Comparison of ENCODE assay signal across 9 mouse cellular contexts in genomic region chr10:24886008-24886407, GRCm38 (mm10). TPM values are rescaled to one million over a fixed set of nuclear protein-coding genes. Genes with fewer than 3 reads are reported as not detected.
DNase-seq lines count a peak whose midpoint lies in the region; ATAC-seq lines count a peak whose summit lies in the region.
"Had no signal": no experiment of that assay in that cellular context is flagged by ENCODE, and none has a peak within 500 bp of the region (broad histone marks: within the 10 kb centered on the region; RNA-seq: fewer than 3 reads in every experiment).

No protein-coding gene starts in this region.

- H3K4me1 ChIP-seq in neural tube, embryonic 12.5 days: no peaks in the 10 kb centered on the region
- no peaks in the 10 kb centered on the region for H3K4me1 ChIP-seq in neural tube, embryonic 15.5 days
- H3K4me1 ChIP-seq: hindbrain, embryonic 15.5 days had no signal

- H3K27ac ChIP-seq in neural tube, embryonic 12.5 days: no peak overlapping the region
- no peak overlapping the region for H3K27ac ChIP-seq in neural tube, embryonic 15.5 days (replicated peaks)
- H3K27ac ChIP-seq: hindbrain, embryonic 15.5 days had no signal

- DNase-seq in frontal cortex, postnatal 25 days (ENCODE audit: low spot score in 2 of 2): no peak
- DNase-seq in embryo, embryonic 11.5 days (ENCODE audit: low read depth, low spot score): peak; percentile 7
- DNase-seq in naive thymus-derived CD4-positive, alpha-beta T cell, adult 2 months (ENCODE audit: low read depth): peak; percentile 13
- no peak for DNase-seq in cerebellum, adult 9-10 months
- DNase-seq in yolk sac, embryonic 10.5 days (ENCODE audit: low spot score): no peak

- H3K9ac ChIP-seq in neural tube, embryonic 12.5 days: no peak overlapping the region
- H3K9ac ChIP-seq in neural tube, embryonic 15.5 days (replicated peaks): no peak overlapping the region
- H3K9ac ChIP-seq: hindbrain, embryonic 15.5 days had no signal

- WGBS in neural tube, embryonic 12.5 days: 87% methylated on average over 9 of the region's 9 CpGs
- 84% methylated on average over 9 of the region's 9 CpGs for WGBS in neural tube, embryonic 15.5 days

- no peak overlapping the region for H3K4me3 ChIP-seq in neural tube, embryonic 12.5 days
- no peak overlapping the region for H3K4me3 ChIP-seq in neural tube, embryonic 15.5 days (replicated peaks)
- H3K4me3 ChIP-seq: hindbrain, embryonic 15.5 days had no signal

- H3K9me3 ChIP-seq in neural tube, embryonic 12.5 days: no peaks in the 10 kb centered on the region
- no peaks in the 10 kb centered on the region for H3K9me3 ChIP-seq in neural tube, embryonic 15.5 days (replicated peaks)
- H3K9me3 ChIP-seq: hindbrain, embryonic 15.5 days had no signal

- H3K4me2 ChIP-seq in neural tube, embryonic 12.5 days (replicated peaks): no peak overlapping the region
- no peak overlapping the region for H3K4me2 ChIP-seq in neural tube, embryonic 15.5 days
- H3K4me2 ChIP-seq: hindbrain, embryonic 15.5 days had no signal

- no peaks in the 10 kb centered on the region for H3K27me3 ChIP-seq in neural tube, embryonic 12.5 days (replicated peaks)
- no peaks in the 10 kb centered on the region for H3K27me3 ChIP-seq in neural tube, embryonic 15.5 days (replicated peaks)
- H3K27me3 ChIP-seq: hindbrain, embryonic 15.5 days had no signal

- ATAC-seq in frontal cortex, adult (ENCODE audit: low TSS enrichment): peak; percentile 74
- ATAC-seq in neural tube, embryonic 12.5 days (ENCODE audit: low FRiP score, low read depth): 0 out of 2 replicates have a peak, but pooled peaks have one; percentile 56
- no peak for ATAC-seq in neural tube, embryonic 15.5 days (ENCODE audit: low FRiP score)

- peaks cover 74% of the 10 kb centered on the region for H3K36me3 ChIP-seq in neural tube, embryonic 12.5 days
- peaks cover 72% of the 10 kb centered on the region for H3K36me3 ChIP-seq in neural tube, embryonic 15.5 days

RNA-seq across cellular contexts. Expression of gene Med23, which starts 16.2 kb away (rescaled TPM):
- polyA plus RNA-seq in neural tube, embryonic 12.5 days (2016; fragmentation: Nextera tagmentation; extraction: Ambion mirVana): 28.1 and 33.5 TPM in 2 replicates
- polyA plus RNA-seq in neural tube, embryonic 15.5 days (2015; fragmentation: Nextera tagmentation; extraction: Ambion mirVana): 21.6 and 22.0 TPM in 2 replicates

RNA-seq across cellular contexts. Expression of gene Arg1, which starts 41.3 kb away (rescaled TPM):
- polyA plus RNA-seq in neural tube, embryonic 12.5 days (2016; fragmentation: Nextera tagmentation; extraction: Ambion mirVana): 8.6 and 9.2 TPM in 2 replicates
- 3.6 and 3.8 TPM in 2 replicates for polyA plus RNA-seq in neural tube, embryonic 15.5 days (2015; fragmentation: Nextera tagmentation; extraction: Ambion mirVana)

RNA-seq across cellular contexts. Expression of gene Enpp3, which starts 43.4 kb away (rescaled TPM):
- 6.6 and 6.8 TPM in 2 replicates for polyA plus RNA-seq in neural tube, embryonic 12.5 days (2016; fragmentation: Nextera tagmentation; extraction: Ambion mirVana)
- 3.7 and 4.8 TPM in 2 replicates for polyA plus RNA-seq in neural tube, embryonic 15.5 days (2015; fragmentation: Nextera tagmentation; extraction: Ambion mirVana)

Comparison
In these comparisons a context has a peak if more than half of its experiments do, and no peak if none do; other contexts are left out.
1. DNase-seq: peak in embryo, embryonic 11.5 days (single experiment) and naive thymus-derived CD4-positive, alpha-beta T cell, adult 2 months (single experiment); none in frontal cortex, postnatal 25 days (0 of 2), cerebellum, adult 9-10 months (single experiment) and yolk sac, embryonic 10.5 days (single experiment).